Mouse (Mus musculus) left cerebral cortex, adult 9 months (tissue): ENCODE results near the gene Gm128.

ENCODE experiments used
- DNase-seq, 2 experiments: peaks; one replicate each; pipeline ENCODE4 v3.0.0; 2022; ENCODE audit warnings: low spot score in 2 of 2

Gene Gm128

DNA sequence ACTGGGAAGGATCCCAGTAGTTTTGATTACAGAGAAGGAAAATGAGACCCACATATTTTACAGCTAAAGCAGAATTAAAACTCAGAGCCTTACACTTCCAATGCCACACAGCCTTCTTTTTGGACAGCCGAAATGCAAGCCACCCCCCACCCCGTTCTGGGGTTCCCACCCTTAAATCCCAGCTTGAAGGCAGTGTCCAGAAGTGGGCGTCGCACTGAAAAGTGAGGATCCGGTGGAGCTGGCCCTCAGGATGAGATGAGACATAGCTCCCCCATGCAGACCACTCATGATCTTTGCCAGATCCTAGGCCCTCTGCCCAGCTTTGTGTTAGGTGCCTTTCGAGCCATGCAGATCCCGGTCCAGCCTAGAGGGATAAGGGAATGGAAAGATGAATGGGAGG is at the start of gene Gm128:
Gene Gm128 (minus strand): TSS at position 101 of the 400 bp plus-strand sequence.
- DNase-seq = no peak

GRCm38 (mm10) chr3:95291041-95291440 is 49.6 kb upstream of the Gm128 start:
- no peak for DNase-seq

DNA sequence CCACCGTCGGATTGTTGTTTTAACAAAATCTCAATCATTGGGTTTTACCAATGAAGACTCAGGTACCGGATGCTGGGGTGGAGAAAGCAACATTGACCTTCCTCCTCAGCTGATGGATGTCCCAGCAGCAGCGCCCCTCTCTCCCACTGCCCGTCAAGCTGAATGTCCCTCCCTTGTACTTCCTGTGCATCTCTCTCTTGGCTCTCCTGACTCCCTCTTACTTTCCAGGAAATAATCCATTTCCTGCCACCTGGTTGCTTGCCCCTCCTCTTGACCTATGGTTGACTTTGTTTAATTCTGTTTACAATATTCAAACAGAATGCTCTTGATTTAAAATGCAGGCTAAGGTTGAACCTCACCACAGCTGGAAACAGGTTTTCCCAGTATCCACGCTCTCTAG is 48.8 kb upstream of the Gm128 start:
- no peak for DNase-seq

DNA sequence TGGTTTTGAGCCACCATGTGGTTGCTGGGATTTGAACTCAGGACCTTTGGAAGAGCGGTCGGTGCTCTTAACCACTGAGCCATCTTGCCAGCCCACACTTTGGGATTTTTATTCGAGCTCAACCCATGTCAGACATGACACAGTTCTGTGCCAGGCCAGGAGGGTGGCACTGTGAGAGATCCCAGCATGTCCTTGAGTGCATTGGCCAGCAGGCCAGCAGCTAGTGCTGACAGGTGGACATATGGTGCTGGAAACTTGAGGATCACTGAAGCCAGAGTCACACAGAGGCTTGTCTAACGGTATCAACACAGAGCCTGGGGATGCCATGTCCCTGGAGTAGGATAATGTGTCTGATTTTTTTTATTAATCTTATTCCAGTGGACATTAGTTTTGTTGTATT is 48.0 kb upstream of the Gm128 start:
- no peak for DNase-seq

GRCm38 (mm10) chr3:95287541-95287940 is 46.1 kb upstream of the Gm128 start:
- DNase-seq = no peak

GRCm38 (mm10) chr3:95286510-95286909 is 45.1 kb upstream of the Gm128 start:
- DNase-seq = no peak

DNA sequence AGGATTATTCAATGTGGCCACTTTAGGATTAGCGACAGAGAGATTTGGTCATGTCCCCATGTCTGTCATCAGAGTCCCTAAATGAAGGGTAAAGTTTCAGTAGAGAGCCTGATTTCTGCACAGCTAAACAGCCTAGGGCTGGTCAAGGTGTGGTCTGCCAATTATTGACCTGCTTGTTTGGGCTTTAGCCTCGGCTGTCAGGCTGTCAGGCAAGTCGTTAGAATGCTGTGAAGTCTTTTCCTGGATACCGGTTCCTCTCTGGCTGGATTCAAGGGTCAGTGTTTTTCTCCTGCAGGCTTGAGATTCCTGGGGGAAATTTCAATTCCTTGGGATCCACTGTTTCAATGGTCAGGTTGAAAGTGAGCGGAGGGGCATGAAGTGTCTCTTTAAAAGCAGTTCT is 44.6 kb upstream of the Gm128 start:
- DNase-seq = no peak

DNA sequence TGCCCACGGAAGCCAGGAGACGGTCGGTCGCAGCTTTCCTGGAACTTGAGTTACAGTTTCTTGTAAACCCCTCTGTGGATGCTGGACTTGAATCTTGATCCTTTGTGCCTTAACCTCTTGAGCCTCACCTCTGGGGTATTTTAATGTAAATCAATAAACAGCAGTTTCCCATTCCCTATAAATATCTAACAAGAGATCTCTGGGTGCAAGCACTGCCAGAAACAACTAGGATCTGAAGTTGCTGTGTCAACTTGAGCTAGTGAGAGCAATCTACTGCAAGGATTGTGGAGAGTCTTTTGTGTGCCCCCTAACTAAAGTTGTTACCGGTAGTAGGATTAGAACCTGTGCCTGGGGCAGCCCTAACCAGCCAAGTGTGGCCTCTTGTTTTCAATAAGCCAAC is 44.0 kb upstream of the Gm128 start:
- no peak for DNase-seq

- DNase-seq = no peak
Measured at GRCm38 (mm10) chr3:95284501-95285281, 43.3 kb upstream of the Gm128 start.

DNA sequence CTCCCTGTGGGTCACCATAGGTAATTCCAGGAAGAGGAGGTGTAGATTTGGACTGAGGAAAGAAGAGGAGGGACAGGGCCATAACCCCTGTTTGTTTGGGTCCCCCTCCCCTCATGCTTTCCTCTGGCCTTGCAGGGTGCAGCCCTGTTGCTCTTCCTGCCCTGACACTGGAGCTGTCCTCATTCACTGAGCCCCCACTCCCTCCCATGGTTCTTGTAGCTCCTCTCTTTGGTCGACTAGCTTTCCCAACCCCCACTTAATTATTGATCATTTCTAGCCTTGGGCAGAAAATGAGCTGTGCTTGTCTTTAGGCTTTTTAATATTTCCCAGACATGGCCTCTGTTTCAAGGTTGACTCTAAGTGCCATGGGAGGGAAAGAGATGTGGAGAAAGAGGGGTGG is 42.7 kb upstream of the Gm128 start:
- DNase-seq = no peak

GRCm38 (mm10) chr3:95283589-95283941 is 42.2 kb upstream of the Gm128 start:
- no peak for DNase-seq

GRCm38 (mm10) chr3:95282865-95283588 is 41.6 kb upstream of the Gm128 start:
- DNase-seq = peak in 1 of 2 experiments; percentile 71

DNA sequence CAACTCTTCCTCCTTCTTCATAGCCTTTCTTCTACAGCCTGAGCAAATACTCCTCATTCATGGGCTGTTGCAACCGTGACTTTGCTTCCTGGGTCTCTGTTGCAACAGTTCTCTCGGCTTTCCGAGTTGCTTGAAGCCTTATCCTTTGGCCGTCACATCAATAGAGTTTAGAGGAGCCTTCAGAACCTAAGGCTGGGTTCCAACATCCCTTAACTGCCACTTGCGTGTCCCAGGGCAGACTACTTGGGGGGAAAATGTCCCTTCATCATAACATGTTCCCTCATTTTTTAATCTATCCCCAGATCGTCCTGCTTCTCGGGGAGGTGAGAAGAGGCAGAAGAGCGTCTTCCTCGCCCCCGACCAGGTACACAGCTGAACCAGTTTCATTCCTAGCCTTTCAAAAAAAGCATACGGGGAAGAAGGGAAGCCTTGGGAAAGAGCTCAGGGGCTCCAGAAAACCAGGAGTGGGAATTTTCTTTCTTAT is 41.0 kb upstream of the Gm128 start:
- DNase-seq = peak in 1 of 2 experiments; percentile 37

GRCm38 (mm10) chr3:95281216-95282126 is 40.1 kb upstream of the Gm128 start, which contains the start of the genes Mindy1 and Prune1:
TSS of gene Mindy1 (plus strand) at chr3:95281345.
TSS of gene Prune1 (minus strand) at chr3:95282076.
- peak; percentile 96 to 99 for DNase-seq

GRCm38 (mm10) chr3:95280747-95281146 is 39.3 kb upstream of the Gm128 start:
- no peak for DNase-seq

DNA sequence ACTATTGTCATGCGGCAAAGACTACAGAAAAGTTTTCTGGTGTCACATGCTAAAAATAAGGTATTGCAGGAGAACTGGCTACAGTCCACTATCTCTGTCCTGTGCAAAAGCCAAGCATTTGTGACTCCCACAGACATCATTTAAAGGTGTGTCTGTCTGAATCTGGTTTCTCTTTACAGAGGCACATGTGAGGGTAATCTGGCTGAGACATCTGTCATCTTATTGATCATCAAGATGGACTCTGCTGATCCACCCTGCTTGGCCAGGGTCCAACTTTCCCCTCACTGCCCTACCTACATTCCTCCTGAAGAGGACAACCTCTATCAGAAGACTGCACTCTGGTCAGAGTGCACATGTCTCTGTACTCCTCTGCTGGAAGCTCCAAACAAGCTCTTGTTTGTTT is 35.8 kb upstream of the Gm128 start:
- DNase-seq = no peak

- no peak for DNase-seq
Measured at GRCm38 (mm10) chr3:95276428-95276934, 35.1 kb upstream of the Gm128 start.

- DNase-seq = no peak
Measured at GRCm38 (mm10) chr3:95275161-95275560, 33.8 kb upstream of the Gm128 start.

- no peak for DNase-seq
Measured at GRCm38 (mm10) chr3:95274453-95274852, 33.1 kb upstream of the Gm128 start.

GRCm38 (mm10) chr3:95273471-95273870 is 32.1 kb upstream of the Gm128 start:
- DNase-seq = no peak

GRCm38 (mm10) chr3:95270766-95271364 is 29.5 kb upstream of the Gm128 start:
- DNase-seq = no peak
